Mouse (Mus musculus): ENCODE measurements at regions not wholly inside any gene's neighbourhood (a gene's known extent, or its start where the extent isn't known, plus 50 kb on each side); places are given as distances from the start of the nearest gene placed in this dataset.

DNA sequence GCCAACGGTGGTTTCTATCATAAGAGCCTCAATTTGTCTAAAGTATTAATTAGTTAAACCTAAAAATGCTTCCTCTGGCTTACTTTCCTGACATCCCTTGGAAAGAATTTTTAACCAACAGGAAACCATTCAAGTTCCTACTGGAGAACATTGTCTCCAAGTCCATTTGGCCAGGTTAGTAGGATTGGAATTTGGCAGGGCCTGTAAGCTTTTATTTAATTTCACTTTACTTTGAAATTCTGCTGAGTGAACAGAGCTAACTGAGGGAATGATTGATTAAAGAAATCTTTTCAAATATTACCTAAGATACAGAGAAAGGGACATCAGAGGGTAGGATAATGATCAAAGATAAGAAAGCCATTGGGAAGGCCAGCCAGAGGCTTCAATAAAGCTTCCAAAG, 102.4 kb upstream of the Sfrp2 start:
- TF ChIP-seq POLR2A (IDR thresholded peaks at IDR 0.05; ENCODE audit: low read depth, low read length), result no peak
- TF ChIP-seq CTCF (IDR thresholded peaks at IDR 0.05; ENCODE audit: extremely low read depth, insufficient read depth, insufficient read length, insufficient replicate concordance), result no peak

All from spleen, adult 2 months (tissue).